Mouse (Mus musculus): ENCODE results near the gene Ip6k2. TPM values are rescaled to one million over a fixed set of nuclear protein-coding genes. Genes with fewer than 3 reads are reported as not detected.

Ip6k2 gene
- polyA plus RNA-seq, 1 experiment from 2014 or later = 88.1 TPM

DNA sequence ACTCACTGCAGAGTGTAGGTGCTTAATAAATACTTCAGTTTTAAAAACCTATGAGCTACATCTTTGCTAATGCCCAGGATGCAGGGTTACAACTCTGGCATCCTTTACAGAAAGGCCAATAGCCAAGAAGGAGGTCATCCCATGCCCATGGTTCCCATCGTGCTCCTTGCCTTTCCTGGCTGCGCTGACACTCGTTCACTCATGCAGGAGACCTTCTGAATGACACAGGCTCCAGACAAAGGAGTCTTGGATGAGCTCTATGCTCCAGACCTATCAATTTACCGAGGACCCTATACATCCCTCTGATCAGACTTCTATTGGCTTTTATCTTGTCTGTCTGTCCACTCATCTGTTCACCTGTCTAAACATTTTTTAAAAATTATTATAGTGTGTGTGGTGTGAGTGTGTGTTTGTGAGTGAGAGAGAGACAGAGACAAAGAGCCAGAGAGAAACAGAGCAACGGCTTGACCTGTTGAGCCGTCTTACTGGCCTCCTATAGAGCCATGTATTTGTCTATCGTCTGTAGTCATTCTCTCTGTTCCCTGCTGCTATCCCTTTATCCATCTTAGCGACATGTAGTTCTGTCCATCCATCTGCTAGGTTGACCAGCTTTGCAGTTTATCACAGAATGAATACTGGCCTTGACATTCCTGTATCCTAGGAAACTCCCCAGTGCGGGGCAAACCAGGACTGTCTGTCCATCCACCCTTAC is 604 bp upstream of the Ip6k2 start:
- H3K9ac ChIP-seq = peak overlapping the region; percentile 27
- WGBS = 23% methylated on average over 9 of the region's 9 CpGs
- ATAC-seq (ENCODE audit: insufficient read depth) (peak; percentile 5; the same call in 1 of the 2 replicates), DNase-seq (no peak)
- peaks cover 16% of the 10 kb centered on the region for H3K36me3 ChIP-seq (ENCODE audit: insufficient read depth)
- H3K27ac ChIP-seq (ENCODE audit: low read depth) = peak overlapping the region; percentile 47; the same call in 1 of the 2 replicates
- no peaks in the 10 kb centered on the region for H3K9me3 ChIP-seq (ENCODE audit: low read depth, low read length)
- no peak for TF ChIP-seq CTCF (IDR thresholded peaks at IDR 0.05; ENCODE audit: low read depth)
- H3K4me1 ChIP-seq (ENCODE audit: insufficient read depth) = peaks cover 18% of the 10 kb centered on the region
- no peaks in the 10 kb centered on the region for H3K27me3 ChIP-seq (ENCODE audit: insufficient read depth, low read length)
- peak overlapping the region; percentile 70 for H3K4me2 ChIP-seq
- H3K4me3 ChIP-seq (ENCODE audit: low read depth, low read length) = peak overlapping the region; percentile 80

DNA sequence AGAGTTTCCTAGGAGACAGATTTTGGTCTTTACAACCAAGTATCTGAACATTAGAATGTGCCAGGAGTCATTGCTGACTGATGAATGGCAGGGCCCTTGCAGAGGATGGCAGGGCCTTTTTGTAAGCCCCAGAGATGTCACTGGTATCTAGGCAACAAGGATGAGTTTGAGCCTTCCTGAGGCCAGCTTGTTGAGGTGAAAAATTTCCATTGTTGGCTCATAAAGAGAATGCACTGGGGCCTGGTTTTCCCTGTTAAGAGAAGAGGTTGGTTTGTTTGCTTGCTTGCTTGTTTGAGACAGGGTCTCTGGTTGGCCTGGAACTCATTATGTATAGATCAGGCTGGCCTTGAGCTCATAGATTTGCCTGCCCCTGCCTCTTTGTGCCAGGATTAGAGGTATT is 1.8 kb downstream of the Ip6k2 start:
- no peaks in the 10 kb centered on the region for H3K27me3 ChIP-seq (ENCODE audit: insufficient read depth, low read length)
- no peaks in the 10 kb centered on the region for H3K9me3 ChIP-seq (ENCODE audit: low read depth, low read length)
- H3K4me3 ChIP-seq (ENCODE audit: low read depth, low read length) = peak overlapping the region; percentile 80
- ATAC-seq (ENCODE audit: insufficient read depth) = no peak
- no peak for TF ChIP-seq CTCF (IDR thresholded peaks at IDR 0.05; ENCODE audit: low read depth)
- DNase-seq = no peak
- peak overlapping the region; percentile 95; the same call in 1 of the 2 replicates for H3K9ac ChIP-seq
- no peak overlapping the region for H3K27ac ChIP-seq (ENCODE audit: low read depth)
- H3K4me2 ChIP-seq = peak overlapping the region; percentile 79
- peaks cover 22% of the 10 kb centered on the region for H3K4me1 ChIP-seq (ENCODE audit: insufficient read depth)
- H3K36me3 ChIP-seq (ENCODE audit: insufficient read depth) = peaks cover 20% of the 10 kb centered on the region

DNA sequence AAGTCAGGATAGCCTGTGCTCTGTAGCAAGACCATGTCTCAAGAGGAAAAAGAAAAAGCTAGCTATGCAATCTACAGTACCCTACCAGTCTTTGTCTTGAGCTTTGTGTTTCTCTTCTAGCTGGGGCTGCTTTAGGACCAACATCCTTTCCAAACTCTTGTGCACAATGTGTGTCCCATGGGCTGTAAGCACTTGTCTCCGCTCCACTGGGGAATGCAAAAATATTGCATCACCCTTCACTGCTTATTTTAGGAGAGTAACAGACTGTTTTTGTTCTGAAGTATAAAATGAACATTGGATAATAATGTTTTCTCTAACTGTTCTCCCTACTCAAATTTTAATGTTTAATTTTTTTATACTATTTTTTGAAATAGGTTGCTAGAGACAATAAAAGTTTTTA is 2.9 kb downstream of the Ip6k2 start:
- no peak for TF ChIP-seq CTCF (IDR thresholded peaks at IDR 0.05; ENCODE audit: low read depth)
- 79% methylated on average over 1 of the region's 1 CpGs for WGBS
- H3K9me3 ChIP-seq (ENCODE audit: low read depth, low read length) = no peaks in the 10 kb centered on the region
- peaks cover 22% of the 10 kb centered on the region for H3K4me1 ChIP-seq (ENCODE audit: insufficient read depth)
- no peaks in the 10 kb centered on the region for H3K27me3 ChIP-seq (ENCODE audit: insufficient read depth, low read length)
- DNase-seq (no peak), ATAC-seq (ENCODE audit: insufficient read depth) (no peak)
- no peak overlapping the region for H3K9ac ChIP-seq
- H3K4me3 ChIP-seq (ENCODE audit: low read depth, low read length) = 0 out of 2 replicates have a peak overlapping the region, but pooled peaks have one; percentile 80
- peaks cover 20% of the 10 kb centered on the region for H3K36me3 ChIP-seq (ENCODE audit: insufficient read depth)
- no peak overlapping the region for H3K27ac ChIP-seq (ENCODE audit: low read depth)
- peak overlapping the region; percentile 79; the same call in 1 of the 2 replicates for H3K4me2 ChIP-seq

DNA sequence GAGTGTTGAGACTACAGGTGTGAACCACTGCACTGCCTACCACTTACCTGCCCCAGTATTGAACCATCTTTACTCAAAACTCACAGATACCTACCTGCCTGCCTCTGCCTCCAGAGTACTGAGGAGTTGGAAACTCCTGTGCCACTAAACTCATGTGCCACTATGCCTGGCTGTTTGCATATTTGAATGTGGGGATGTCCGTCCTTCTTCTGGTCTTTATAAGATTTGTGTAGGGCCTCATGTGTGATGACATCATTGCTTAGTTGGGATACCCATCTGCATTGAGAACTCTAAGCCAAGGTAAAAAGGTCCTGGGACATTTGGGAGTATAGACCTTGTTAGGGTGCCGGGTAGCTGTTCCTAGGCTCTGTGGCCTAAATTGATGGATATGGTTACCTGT is 3.5 kb downstream of the Ip6k2 start:
- ATAC-seq (ENCODE audit: insufficient read depth) = no peak
- WGBS = 85% methylated on average over 2 of the region's 2 CpGs
- no peak overlapping the region for H3K4me3 ChIP-seq (ENCODE audit: low read depth, low read length)

DNA sequence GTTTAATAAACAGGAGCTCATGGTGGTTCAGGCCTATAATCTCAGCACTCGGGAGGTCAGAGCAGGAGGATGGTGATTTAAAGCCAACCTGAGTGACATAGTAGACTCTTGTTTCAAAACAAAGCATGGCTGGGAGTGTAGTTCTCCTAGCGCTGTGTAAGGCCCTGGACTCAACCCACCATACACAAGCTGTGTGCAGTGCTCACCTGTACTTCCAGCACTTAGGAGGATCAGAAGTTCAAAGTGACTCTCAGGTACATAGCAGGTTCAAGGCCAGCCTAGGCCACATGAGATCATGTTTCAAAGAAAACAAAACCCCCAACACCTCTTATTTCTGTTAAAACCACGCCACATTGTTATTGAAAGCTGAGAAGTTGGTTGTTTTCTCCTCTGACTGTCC is 5.1 kb downstream of the Ip6k2 start:
- no peak for DNase-seq
- no peaks in the 10 kb centered on the region for H3K27me3 ChIP-seq (ENCODE audit: insufficient read depth, low read length)
- H3K27ac ChIP-seq (ENCODE audit: low read depth) = no peak overlapping the region
- 52% methylated on average over 3 of the region's 3 CpGs for WGBS
- no peaks in the 10 kb centered on the region for H3K9me3 ChIP-seq (ENCODE audit: low read depth, low read length)
- no peak for ATAC-seq (ENCODE audit: insufficient read depth)
- peaks cover 16% of the 10 kb centered on the region for H3K4me1 ChIP-seq (ENCODE audit: insufficient read depth)
- H3K36me3 ChIP-seq (ENCODE audit: insufficient read depth) = peaks cover 20% of the 10 kb centered on the region
- H3K9ac ChIP-seq = no peak overlapping the region
- TF ChIP-seq CTCF (IDR thresholded peaks at IDR 0.05; ENCODE audit: low read depth) = no peak
- H3K4me3 ChIP-seq (ENCODE audit: low read depth, low read length) = no peak overlapping the region
- H3K4me2 ChIP-seq = no peak overlapping the region

More for the DNA sequence above, 3.5 kb downstream of the Ip6k2 start:
- Histone ChIP-seq H3K4me2 (no peak overlapping the region), H3K9ac (no peak overlapping the region), H3K4me1 (ENCODE audit: insufficient read depth) (peaks cover 20% of the 10 kb centered on the region), H3K27me3 (ENCODE audit: insufficient read depth, low read length) (no peaks in the 10 kb centered on the region), H3K9me3 (ENCODE audit: low read depth, low read length) (no peaks in the 10 kb centered on the region), H3K36me3 (ENCODE audit: insufficient read depth) (peaks cover 20% of the 10 kb centered on the region), H3K27ac (ENCODE audit: low read depth) (no peak overlapping the region)
- TF ChIP-seq CTCF (IDR thresholded peaks at IDR 0.05; ENCODE audit: low read depth) = no peak
- DNase-seq = no peak

DNA sequence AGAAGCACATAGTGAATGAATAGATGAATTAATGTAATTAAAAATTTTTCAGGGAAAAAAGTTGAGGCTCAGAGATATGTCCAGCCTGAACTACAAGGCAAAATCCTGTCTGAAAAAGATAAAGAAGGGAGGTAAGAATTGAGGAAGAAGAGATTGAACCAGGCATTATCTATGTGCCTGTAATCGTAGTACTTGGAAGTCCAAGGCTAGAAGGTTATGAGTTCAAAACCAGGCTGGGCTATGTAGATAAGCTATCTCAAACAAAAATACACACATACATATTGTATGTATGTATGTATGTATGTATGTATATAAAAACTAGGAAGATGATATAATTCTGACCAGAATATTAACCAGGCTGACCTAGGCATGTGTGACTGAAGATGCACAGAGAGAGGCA is 8.7 kb downstream of the Ip6k2 start:
- Histone ChIP-seq H3K4me3 (ENCODE audit: low read depth, low read length) (no peak overlapping the region), H3K27ac (ENCODE audit: low read depth) (no peak overlapping the region), H3K36me3 (ENCODE audit: insufficient read depth) (peaks cover 26% of the 10 kb centered on the region), H3K4me2 (no peak overlapping the region), H3K9me3 (ENCODE audit: low read depth, low read length) (no peaks in the 10 kb centered on the region), H3K27me3 (ENCODE audit: insufficient read depth, low read length) (no peaks in the 10 kb centered on the region), H3K4me1 (ENCODE audit: insufficient read depth) (peaks cover 20% of the 10 kb centered on the region), H3K9ac (no peak overlapping the region)
- no peak for TF ChIP-seq CTCF (IDR thresholded peaks at IDR 0.05; ENCODE audit: low read depth)
- DNase-seq = no peak
- ATAC-seq (ENCODE audit: insufficient read depth) = no peak
- 72% methylated on average over 1 of the region's 1 CpGs for WGBS

DNA sequence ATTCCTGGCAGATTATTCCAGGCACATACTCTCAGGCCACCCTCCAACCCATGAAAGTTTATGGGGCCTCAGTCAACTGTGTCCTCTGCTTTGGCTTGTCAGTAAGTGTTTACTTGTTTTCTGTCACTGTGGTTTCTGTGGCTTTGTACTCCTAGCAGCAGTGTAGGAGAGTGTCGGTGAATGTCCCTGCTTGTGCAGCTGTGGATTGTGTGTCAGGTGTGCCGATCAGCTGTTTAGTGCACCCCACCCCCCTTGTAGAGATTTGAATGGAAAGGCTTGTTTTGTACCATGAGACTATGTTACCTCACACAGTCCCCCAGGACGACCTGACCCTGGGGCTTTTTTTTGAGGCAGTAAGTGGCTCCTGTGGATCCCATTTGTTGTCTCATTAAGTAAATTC is 9.1 kb downstream of the Ip6k2 start:
- H3K4me1 ChIP-seq (ENCODE audit: insufficient read depth) = peaks cover 20% of the 10 kb centered on the region

More for the DNA sequence above, 9.1 kb downstream of the Ip6k2 start:
- DNase-seq (no peak), ATAC-seq (ENCODE audit: insufficient read depth) (no peak)
- Histone ChIP-seq H3K9ac (no peak overlapping the region), H3K27me3 (ENCODE audit: insufficient read depth, low read length) (no peaks in the 10 kb centered on the region), H3K27ac (ENCODE audit: low read depth) (no peak overlapping the region), H3K4me2 (no peak overlapping the region), H3K9me3 (ENCODE audit: low read depth, low read length) (no peaks in the 10 kb centered on the region), H3K36me3 (ENCODE audit: insufficient read depth) (peaks cover 28% of the 10 kb centered on the region), H3K4me3 (ENCODE audit: low read depth, low read length) (no peak overlapping the region)
- WGBS = 45% methylated on average over 3 of the region's 3 CpGs
- no peak for TF ChIP-seq CTCF (IDR thresholded peaks at IDR 0.05; ENCODE audit: low read depth)

Data from lung, embryonic 14.5 days (tissue).